Comparison of ENCODE assay signal across 16 mouse cellular contexts in genomic region chr1:104936966-104937365, GRCm38 (mm10).
"Had no signal": no experiment of that assay in that cellular context is flagged by ENCODE, and none has a peak within 500 bp of the region (broad histone marks: within the 10 kb centered on the region; RNA-seq: fewer than 3 reads in every experiment).

No protein-coding gene starts in this region.

- DNase-seq: heart, postnatal 10 days; heart, postnatal 14 days; heart, postnatal 36 days; heart, postnatal 4 days; kidney, adult 11 months; kidney, adult 18-20 months; kidney, adult 2 months; kidney, adult 8-10 months; kidney, adult 9 months; kidney, postnatal 10 days; kidney, postnatal 14 days; kidney, postnatal 25 days; kidney, postnatal 36 days; kidney, postnatal 4 days; layer of hippocampus, adult 9-11 months; layer of hippocampus, postnatal 36 days had no signal
